Mouse (Mus musculus): ENCODE results near the gene Nupl1. TPM values are rescaled to one million over a fixed set of nuclear protein-coding genes. Genes with fewer than 3 reads are reported as not detected.

The Nupl1 gene
- polyA plus RNA-seq, 1 experiment from 2014 or later, result not detected

- no peak for DNase-seq (ENCODE audit: low spot score)
- Histone ChIP-seq H3K27ac (no peak overlapping the region), H3K9me3 (no peaks in the 10 kb centered on the region), H3K27me3 (ENCODE audit: insufficient read depth, poor library complexity, severe bottlenecking) (no peaks in the 10 kb centered on the region), H3K36me3 (no peaks in the 10 kb centered on the region), H3K4me1 (peaks cover 7% of the 10 kb centered on the region; the same call in 1 of the 2 replicates), H3K4me3 (no peak overlapping the region)
- 80% methylated on average over 1 of the region's 1 CpGs for WGBS
Measured at GRCm38 (mm10) chr14:60257851-60258250, 6.6 kb upstream of the Nupl1 start.

- H3K9me3 ChIP-seq, result no peaks in the 10 kb centered on the region
- H3K4me1 ChIP-seq, result peaks cover 7% of the 10 kb centered on the region
- no peak overlapping the region for H3K4me3 ChIP-seq
- no peaks in the 10 kb centered on the region for H3K27me3 ChIP-seq (ENCODE audit: insufficient read depth, poor library complexity, severe bottlenecking)
- H3K27ac ChIP-seq, result no peak overlapping the region
- no peak for DNase-seq (ENCODE audit: low spot score)
- 79% methylated on average over 4 of the region's 4 CpGs for WGBS
- no peaks in the 10 kb centered on the region for H3K36me3 ChIP-seq
Measured at GRCm38 (mm10) chr14:60257101-60257500, 5.9 kb upstream of the Nupl1 start.

GRCm38 (mm10) chr14:60256356-60256755 is 5.1 kb upstream of the Nupl1 start:
- H3K27ac ChIP-seq, result no peak overlapping the region
- WGBS, result 25% methylated on average over 3 of the region's 3 CpGs
- H3K4me3 ChIP-seq, result no peak overlapping the region
- no peaks in the 10 kb centered on the region for H3K36me3 ChIP-seq
- no peaks in the 10 kb centered on the region for H3K27me3 ChIP-seq (ENCODE audit: insufficient read depth, poor library complexity, severe bottlenecking)
- no peak for DNase-seq (ENCODE audit: low spot score)
- peaks cover 5% of the 10 kb centered on the region for H3K4me1 ChIP-seq
- no peaks in the 10 kb centered on the region for H3K9me3 ChIP-seq

GRCm38 (mm10) chr14:60254774-60255173 is 3.5 kb upstream of the Nupl1 start:
- no peaks in the 10 kb centered on the region for H3K36me3 ChIP-seq
- no peak overlapping the region for H3K27ac ChIP-seq
- no peaks in the 10 kb centered on the region for H3K27me3 ChIP-seq (ENCODE audit: insufficient read depth, poor library complexity, severe bottlenecking)
- H3K4me3 ChIP-seq, result no peak overlapping the region
- DNase-seq (ENCODE audit: low spot score), result no peak
- no peaks in the 10 kb centered on the region for H3K9me3 ChIP-seq
- peaks cover 10% of the 10 kb centered on the region for H3K4me1 ChIP-seq

GRCm38 (mm10) chr14:60253466-60253865 is 2.2 kb upstream of the Nupl1 start:
- Histone ChIP-seq H3K36me3 (no peaks in the 10 kb centered on the region), H3K4me1 (peaks cover 10% of the 10 kb centered on the region), H3K9me3 (no peaks in the 10 kb centered on the region), H3K4me3 (no peak overlapping the region), H3K27me3 (ENCODE audit: insufficient read depth, poor library complexity, severe bottlenecking) (no peaks in the 10 kb centered on the region), H3K27ac (no peak overlapping the region)
- 66% methylated on average over 3 of the region's 3 CpGs for WGBS
- no peak for DNase-seq (ENCODE audit: low spot score)

GRCm38 (mm10) chr14:60252004-60253000 is 1.1 kb upstream of the Nupl1 start:
- Histone ChIP-seq H3K9me3 (no peaks in the 10 kb centered on the region), H3K4me1 (peaks cover 10% of the 10 kb centered on the region), H3K4me3 (peak overlapping the region; percentile 95), H3K36me3 (no peaks in the 10 kb centered on the region), H3K27ac (peak overlapping the region; percentile 97), H3K27me3 (ENCODE audit: insufficient read depth, poor library complexity, severe bottlenecking) (no peaks in the 10 kb centered on the region)
- DNase-seq (ENCODE audit: low spot score), result no peak
- WGBS, result 24% methylated on average over 15 of the region's 15 CpGs

GRCm38 (mm10) chr14:60250879-60251278 is 352 bp downstream of the Nupl1 start:
- Histone ChIP-seq H3K36me3 (peaks cover 3% of the 10 kb centered on the region), H3K27ac (peak overlapping the region; percentile 97), H3K27me3 (ENCODE audit: insufficient read depth, poor library complexity, severe bottlenecking) (no peaks in the 10 kb centered on the region), H3K9me3 (no peaks in the 10 kb centered on the region), H3K4me1 (peaks cover 10% of the 10 kb centered on the region), H3K4me3 (peak overlapping the region; percentile 95)
- no peak for DNase-seq (ENCODE audit: low spot score)
- WGBS, result under 1% methylated on average over 39 of the region's 39 CpGs

- no peaks in the 10 kb centered on the region for H3K9me3 ChIP-seq
- H3K4me1 ChIP-seq, result peaks cover 10% of the 10 kb centered on the region
- peaks cover 4% of the 10 kb centered on the region for H3K36me3 ChIP-seq
- peak overlapping the region; percentile 97; the same call in 1 of the 2 replicates for H3K27ac ChIP-seq
- WGBS, result 25% methylated on average over 8 of the region's 8 CpGs
- DNase-seq (ENCODE audit: low spot score), result no peak
- H3K27me3 ChIP-seq (ENCODE audit: insufficient read depth, poor library complexity, severe bottlenecking), result no peaks in the 10 kb centered on the region
- H3K4me3 ChIP-seq, result peak overlapping the region; percentile 95
Measured at GRCm38 (mm10) chr14:60250366-60250765, 865 bp downstream of the Nupl1 start.

- peaks cover 74% of the 10 kb centered on the region for H3K36me3 ChIP-seq
- H3K4me1 ChIP-seq, result no peaks in the 10 kb centered on the region
- WGBS, result 79% methylated on average over 3 of the region's 3 CpGs
- no peaks in the 10 kb centered on the region for H3K9me3 ChIP-seq
- no peaks in the 10 kb centered on the region for H3K27me3 ChIP-seq (ENCODE audit: insufficient read depth, poor library complexity, severe bottlenecking)
- H3K27ac ChIP-seq, result no peak overlapping the region
- no peak for DNase-seq (ENCODE audit: low spot score)
- H3K4me3 ChIP-seq, result no peak overlapping the region
Measured at GRCm38 (mm10) chr14:60238551-60238950, 12.7 kb downstream of the Nupl1 start.

GRCm38 (mm10) chr14:60219886-60220285 is 31.3 kb downstream of the Nupl1 start:
- Histone ChIP-seq H3K9me3 (no peaks in the 10 kb centered on the region), H3K36me3 (peaks cover 28% of the 10 kb centered on the region), H3K27me3 (ENCODE audit: insufficient read depth, poor library complexity, severe bottlenecking) (no peaks in the 10 kb centered on the region), H3K4me3 (no peak overlapping the region), H3K27ac (no peak overlapping the region), H3K4me1 (no peaks in the 10 kb centered on the region)
- no peak for DNase-seq (ENCODE audit: low spot score)
- 92% methylated on average over 10 of the region's 10 CpGs for WGBS

GRCm38 (mm10) chr14:60217616-60218015 is 33.6 kb downstream of the Nupl1 start:
- H3K36me3 ChIP-seq, result peaks cover 28% of the 10 kb centered on the region

GRCm38 (mm10) chr14:60216125-60216524 is 35.1 kb downstream of the Nupl1 start:
- Histone ChIP-seq H3K27me3 (ENCODE audit: insufficient read depth, poor library complexity, severe bottlenecking) (no peaks in the 10 kb centered on the region), H3K9me3 (no peaks in the 10 kb centered on the region), H3K4me3 (no peak overlapping the region), H3K4me1 (peaks cover 1% of the 10 kb centered on the region; the same call in 1 of the 2 replicates), H3K27ac (no peak overlapping the region), H3K36me3 (peaks cover 24% of the 10 kb centered on the region)
- WGBS, result 81% methylated on average over 1 of the region's 1 CpGs
- DNase-seq (ENCODE audit: low spot score), result no peak

More at GRCm38 (mm10) chr14:60217616-60218015, 33.6 kb downstream of the Nupl1 start:
- no peaks in the 10 kb centered on the region for H3K4me1 ChIP-seq
- no peak overlapping the region for H3K4me3 ChIP-seq
- H3K27ac ChIP-seq, result no peak overlapping the region
- WGBS, result 97% methylated on average over 4 of the region's 4 CpGs
- no peaks in the 10 kb centered on the region for H3K9me3 ChIP-seq
- H3K27me3 ChIP-seq (ENCODE audit: insufficient read depth, poor library complexity, severe bottlenecking), result no peaks in the 10 kb centered on the region
- no peak for DNase-seq (ENCODE audit: low spot score)

- Histone ChIP-seq H3K4me1 (peaks cover 4% of the 10 kb centered on the region; the same call in 1 of the 2 replicates), H3K9me3 (no peaks in the 10 kb centered on the region), H3K4me3 (no peak overlapping the region), H3K27ac (no peak overlapping the region), H3K36me3 (peaks cover 17% of the 10 kb centered on the region), H3K27me3 (ENCODE audit: insufficient read depth, poor library complexity, severe bottlenecking) (no peaks in the 10 kb centered on the region)
- no peak for DNase-seq (ENCODE audit: low spot score)
- 83% methylated on average over 3 of the region's 3 CpGs for WGBS
Measured at GRCm38 (mm10) chr14:60215000-60215399, 36.2 kb downstream of the Nupl1 start.
